Mouse (Mus musculus) limb, embryonic 11.5 days (tissue): ENCODE data around the gene Slc39a1. TPM values are rescaled to one million over a fixed set of nuclear protein-coding genes. Genes with fewer than 3 reads are reported as not detected.

Experiments used
- ATAC-seq: fragments of 200-750 bp; cut with Nextera tagmentation; 2 replicates; pipeline ENCODE4 v1.8.0; 2017; ENCODE audit warnings: low read depth; ENCODE audit not compliant: insufficient number of reproducible peaks, low FRiP score, low TSS enrichment
- DNase-seq: peaks from one replicate; pipeline ENCODE4 v3.0.0-alpha.2; 2015; ENCODE audit warnings: low spot score
- H3K27ac ChIP-seq: fragments of 300-500 bp; sonication (generic); replicated peaks from 2 replicates; pipeline ENCODE4 v1.5.1; 2014; ENCODE audit warnings: low read depth, mild to moderate bottlenecking, low read length
- H3K27me3 ChIP-seq: fragments of 300-500 bp; sonication (generic); 2 replicates; pipeline ENCODE4 v1.6.1; 2014; ENCODE audit warnings: mild to moderate bottlenecking, low read length, mixed read lengths; ENCODE audit not compliant: control insufficient read depth, insufficient read depth
- H3K36me3 ChIP-seq: fragments of 300-500 bp; sonication (generic); 2 replicates; pipeline ENCODE4 v1.6.1; 2014; ENCODE audit warnings: mild to moderate bottlenecking, low read length, moderate library complexity, mixed read lengths; ENCODE audit not compliant: control insufficient read depth, insufficient read depth
- H3K4me1 ChIP-seq: fragments of 300-500 bp; sonication (generic); 2 replicates; pipeline ENCODE4 v1.6.1; 2014; ENCODE audit warnings: low read length, mixed read lengths; ENCODE audit not compliant: control insufficient read depth, insufficient read depth
- H3K4me2 ChIP-seq: fragments of 300-500 bp; sonication (generic); 2 replicates; pipeline ENCODE4 v1.6.1; 2014; ENCODE audit warnings: low read depth, mild to moderate bottlenecking, moderate library complexity; ENCODE audit not compliant: severe bottlenecking
- H3K4me3 ChIP-seq: fragments of 300-500 bp; sonication (generic); 2 replicates; pipeline ENCODE4 v1.5.1; 2014; ENCODE audit warnings: low read depth, low read length
- H3K9ac ChIP-seq: fragments of 300-500 bp; sonication (generic); 2 replicates; pipeline ENCODE4 v1.6.1; 2014; ENCODE audit warnings: mild to moderate bottlenecking, low read length
- H3K9me3 ChIP-seq: fragments of 300-500 bp; sonication (generic); 2 replicates; pipeline ENCODE4 v1.6.1; 2016; ENCODE audit warnings: low read length; ENCODE audit not compliant: control insufficient read depth
- WGBS: fragments of 180-500 bp; shearing (Covaris S2); extraction: QIAGEN DNeasy Blood & Tissue Kit; methylation state at CpG from one replicate; pipeline ENCODE4 v1.1.7; 2014; 5-methylcytosine and 5-hydroxymethylcytosine counted together
- polyA plus RNA-seq: library from polyadenylated mRNA; unstranded; fragments of >200 nt; fragmentation: Nextera tagmentation; extraction: Ambion mirVana; gene quantifications from 2 replicates; pipeline ENCODE4 v1.2.1, GENCODE M21; 2014

The Slc39a1 gene
- polyA plus RNA-seq, 1 experiment from 2014 or later = 58.3 TPM

DNA sequence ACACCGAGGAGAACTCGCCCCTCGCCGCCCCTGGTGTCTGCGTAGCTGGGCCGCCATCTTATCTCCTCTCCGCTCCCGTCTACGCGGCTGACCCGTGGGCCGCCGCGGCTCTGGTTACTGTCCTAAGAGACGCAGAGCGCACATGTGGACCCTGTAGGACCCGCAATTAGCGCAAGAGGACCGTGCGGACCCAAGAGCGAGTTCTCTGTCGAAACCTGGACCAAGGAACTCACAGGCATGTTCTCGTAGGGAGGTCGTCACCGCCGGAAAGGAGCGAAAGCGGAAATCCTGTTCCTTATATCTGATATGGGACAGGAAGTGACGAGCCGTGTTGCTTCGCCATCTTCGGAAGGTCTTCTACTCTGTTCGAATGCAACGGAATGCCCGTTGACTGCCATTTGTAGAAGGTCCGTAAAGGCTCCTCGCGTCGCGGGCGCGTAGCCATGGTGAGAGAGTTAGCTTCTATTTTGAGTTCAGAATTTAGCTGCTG lies 34.5 kb upstream of the Slc39a1 start, which contains the start of the genes Rps27 and Rab13:
Rps27 (minus strand) TSS at position 275 of the 490 bp plus-strand sequence.
Rab13 (plus strand) TSS at position 319 of the 490 bp plus-strand sequence.
- H3K27ac ChIP-seq = peak within 1 kb of the TSS; percentile 81; the same call in 1 of the 2 replicates
- ATAC-seq = peak; percentile 91
- peaks cover 16% of the 10 kb centered on the region for H3K36me3 ChIP-seq
- H3K4me1 ChIP-seq = peaks cover 14% of the 10 kb centered on the region
- H3K4me2 ChIP-seq = peak within 1 kb of the TSS; percentile 88
- under 1% methylated on average over 42 of the region's 42 CpGs for WGBS
- DNase-seq = peak; percentile 93
- no peaks in the 10 kb centered on the region for H3K9me3 ChIP-seq
- no peaks in the 10 kb centered on the region for H3K27me3 ChIP-seq
- peak within 1 kb of the TSS; percentile 97 for H3K9ac ChIP-seq
- peak within 1 kb of the TSS; percentile 97 for H3K4me3 ChIP-seq

DNA sequence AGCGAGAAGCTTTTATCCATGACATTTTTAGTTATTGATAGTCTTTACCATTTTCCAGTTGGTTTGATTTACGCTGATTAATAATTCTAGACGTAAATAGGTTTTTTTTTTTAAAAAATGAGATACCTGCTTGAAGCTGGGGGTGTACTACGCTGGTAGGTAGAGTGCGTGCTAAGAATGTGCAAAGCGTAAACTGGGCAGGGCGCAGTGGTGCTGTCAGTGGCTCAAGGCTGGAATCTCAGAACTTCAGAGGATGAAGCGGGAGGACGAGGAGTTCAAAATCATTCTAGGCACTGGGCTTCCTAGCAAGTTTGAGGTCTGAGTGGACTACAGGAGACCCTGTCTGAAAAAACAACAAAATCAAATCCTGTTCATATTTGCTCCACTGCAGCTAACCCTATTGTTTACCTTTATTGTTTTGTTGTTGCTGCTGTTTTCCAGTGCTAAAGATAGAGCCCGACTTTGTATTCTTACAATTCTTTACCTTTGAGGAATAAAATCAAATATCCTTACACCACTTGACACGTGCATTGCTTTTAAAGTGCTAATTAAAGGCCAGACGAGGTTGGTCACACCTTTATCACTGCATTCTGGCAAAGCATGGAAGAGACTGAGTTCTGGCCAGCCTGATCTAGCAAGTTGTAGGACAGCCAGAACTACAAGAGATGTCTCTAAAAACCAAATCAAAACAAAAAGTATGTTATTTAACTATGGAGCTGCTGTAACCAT lies 33.9 kb upstream of the Slc39a1 start:
- Histone ChIP-seq H3K4me1 (peaks cover 14% of the 10 kb centered on the region), H3K27me3 (no peaks in the 10 kb centered on the region), H3K4me2 (peak overlapping the region; percentile 88), H3K9ac (peak overlapping the region; percentile 2; the same call in 1 of the 2 replicates), H3K4me3 (peak overlapping the region; percentile 97), H3K9me3 (no peaks in the 10 kb centered on the region), H3K36me3 (peaks cover 9% of the 10 kb centered on the region), H3K27ac (no peak overlapping the region)
- WGBS = 16% methylated on average over 12 of the region's 12 CpGs
- ATAC-seq (no peak), DNase-seq (no peak)

DNA sequence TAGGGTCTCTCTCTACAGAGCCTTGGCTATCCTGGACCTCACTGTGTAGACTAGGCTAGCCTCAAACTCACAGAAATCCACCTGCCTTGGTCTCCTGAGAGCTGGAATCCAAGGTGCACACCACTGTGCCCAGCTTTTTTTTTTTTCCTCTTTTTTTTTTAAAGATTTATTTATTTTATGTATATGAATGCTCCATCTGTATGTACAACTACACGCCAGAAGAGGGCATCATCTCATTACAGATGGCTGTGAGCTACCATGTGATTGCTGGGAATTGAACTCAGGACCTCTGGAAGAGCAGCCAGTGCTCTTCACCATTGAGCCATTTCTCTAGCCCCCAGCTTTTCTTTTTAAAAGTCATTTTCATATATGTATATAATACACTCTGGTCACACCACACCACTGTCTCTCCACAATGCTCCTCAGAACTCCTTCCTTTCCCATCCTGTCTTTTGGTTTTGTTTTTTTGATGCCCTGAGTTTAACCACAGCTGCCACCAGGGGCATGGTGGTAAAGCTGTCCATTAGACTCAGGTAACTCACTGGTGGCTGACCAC lies 32.1 kb upstream of the Slc39a1 start:
- Histone ChIP-seq H3K9me3 (no peaks in the 10 kb centered on the region), H3K36me3 (peaks cover 5% of the 10 kb centered on the region), H3K27ac (no peak overlapping the region), H3K4me1 (peaks cover 14% of the 10 kb centered on the region), H3K4me2 (no peak overlapping the region), H3K9ac (no peak overlapping the region), H3K4me3 (no peak overlapping the region), H3K27me3 (no peaks in the 10 kb centered on the region)
- DNase-seq = no peak
- 39% methylated on average over 1 of the region's 1 CpGs for WGBS
- no peak for ATAC-seq

DNA sequence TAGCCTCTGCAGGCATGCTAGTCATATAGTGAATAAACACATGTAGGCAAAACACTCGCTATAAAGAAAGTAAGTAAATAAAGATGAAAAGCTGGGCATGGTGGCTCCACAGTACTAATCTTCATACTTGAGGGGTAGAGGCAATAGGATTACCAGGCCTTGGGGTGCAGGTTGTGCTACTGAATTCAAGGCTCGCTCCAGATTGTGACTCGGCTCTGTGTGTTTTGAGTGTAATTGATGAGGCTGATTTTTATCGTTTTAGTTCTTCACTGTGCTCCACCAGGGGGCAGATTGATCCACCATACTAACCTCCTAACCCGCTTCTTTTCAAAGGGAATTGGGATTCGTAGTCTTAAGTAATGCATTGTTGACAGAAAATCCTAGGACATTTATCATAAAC lies 27.9 kb upstream of the Slc39a1 start:
- H3K27ac ChIP-seq = peak overlapping the region; percentile 23
- ATAC-seq (no peak; the same call in 1 of the 2 replicates), DNase-seq (peak; percentile 67)

DNA sequence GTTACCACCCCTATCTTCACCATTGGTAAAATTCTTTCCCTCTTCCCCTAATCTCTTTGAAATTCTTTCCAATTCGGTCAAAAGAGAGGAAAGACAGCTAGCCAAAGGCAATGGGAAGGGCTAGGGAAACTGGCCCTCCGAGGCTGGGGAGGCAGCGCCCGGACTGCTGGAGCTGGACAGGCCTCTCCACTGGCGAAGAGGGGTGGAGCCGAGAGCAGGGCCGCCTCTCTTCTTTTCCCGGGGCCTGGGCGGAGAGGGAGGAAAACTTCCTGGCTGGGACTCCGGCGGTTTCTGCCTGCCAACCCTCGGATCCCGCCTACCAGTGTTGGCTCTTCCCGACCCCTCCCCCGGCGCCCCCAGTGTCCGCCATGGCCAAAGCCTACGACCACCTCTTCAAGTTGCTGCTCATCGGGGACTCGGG lies 27.4 kb upstream of the Slc39a1 start:
- DNase-seq (peak; percentile 81), ATAC-seq (peak; percentile 75)
- Histone ChIP-seq H3K9ac (peak overlapping the region; percentile 32), H3K36me3 (peaks cover 4% of the 10 kb centered on the region; the same call in 1 of the 2 replicates), H3K9me3 (no peaks in the 10 kb centered on the region), H3K27me3 (no peaks in the 10 kb centered on the region), H3K27ac (peak overlapping the region; percentile 23), H3K4me2 (peak overlapping the region; percentile 36), H3K4me3 (peak overlapping the region; percentile 31), H3K4me1 (no peaks in the 10 kb centered on the region)
- under 1% methylated on average over 14 of the region's 20 CpGs for WGBS

More for the DNA sequence above, 27.9 kb upstream of the Slc39a1 start:
- H3K9me3 ChIP-seq = no peaks in the 10 kb centered on the region
- H3K36me3 ChIP-seq = peaks cover 4% of the 10 kb centered on the region; the same call in 1 of the 2 replicates
- H3K4me1 ChIP-seq = no peaks in the 10 kb centered on the region
- H3K9ac ChIP-seq = peak overlapping the region; percentile 2; the same call in 1 of the 2 replicates
- peak overlapping the region; percentile 36 for H3K4me2 ChIP-seq
- 19% methylated on average over 6 of the region's 6 CpGs for WGBS
- H3K4me3 ChIP-seq = peak overlapping the region; percentile 31; the same call in 1 of the 2 replicates
- no peaks in the 10 kb centered on the region for H3K27me3 ChIP-seq

DNA sequence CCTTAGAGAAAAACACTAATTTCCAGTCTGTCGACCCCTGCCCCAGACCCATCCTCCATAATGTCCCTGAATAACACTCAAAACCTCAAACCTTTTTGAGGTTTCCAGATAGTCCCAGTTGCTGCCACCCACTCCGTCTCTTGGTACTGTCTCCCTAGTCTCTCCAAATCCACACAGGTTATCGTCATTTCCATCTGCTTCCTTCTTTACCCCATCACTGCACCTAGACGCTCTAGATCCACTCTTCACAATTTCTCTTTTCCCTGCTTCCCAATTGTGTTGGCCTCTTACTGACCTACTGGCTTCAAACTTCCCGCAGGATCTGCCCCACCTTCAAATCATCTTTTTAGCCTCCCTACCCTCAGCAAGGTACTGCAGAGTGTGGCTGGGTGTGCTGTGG lies 26.8 kb upstream of the Slc39a1 start:
- H3K4me3 ChIP-seq = peak overlapping the region; percentile 31
- H3K27me3 ChIP-seq = no peaks in the 10 kb centered on the region
- peak overlapping the region; percentile 48; the same call in 1 of the 2 replicates for H3K9ac ChIP-seq
- WGBS = 28% methylated on average over 5 of the region's 5 CpGs
- peaks cover 6% of the 10 kb centered on the region; the same call in 1 of the 2 replicates for H3K36me3 ChIP-seq
- no peak for DNase-seq
- ATAC-seq = no peak
- peak overlapping the region; percentile 36 for H3K4me2 ChIP-seq
- H3K4me1 ChIP-seq = no peaks in the 10 kb centered on the region
- no peaks in the 10 kb centered on the region for H3K9me3 ChIP-seq
- H3K27ac ChIP-seq = no peak overlapping the region; the same call in 1 of the 2 replicates

DNA sequence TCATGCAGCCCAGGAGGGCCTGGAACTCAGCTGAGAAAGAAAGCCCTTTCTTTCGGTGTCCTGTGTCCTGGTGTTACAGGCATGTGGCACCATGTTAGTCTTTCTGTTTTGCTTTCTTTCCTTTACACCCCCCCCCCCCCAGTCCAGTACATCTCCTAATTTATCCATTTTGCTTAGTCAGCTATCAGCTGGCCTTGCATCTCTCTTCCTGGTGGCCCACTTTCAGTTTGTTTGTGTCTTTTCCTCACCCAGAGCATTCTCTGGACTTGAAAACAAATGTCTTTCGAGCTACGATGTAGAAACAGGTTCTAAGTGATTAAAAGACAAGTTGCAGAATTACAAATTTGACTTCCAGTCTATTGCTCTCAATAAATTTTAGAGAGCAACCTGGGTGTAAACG lies 25.5 kb upstream of the Slc39a1 start:
- Histone ChIP-seq H3K36me3 (peaks cover 6% of the 10 kb centered on the region; the same call in 1 of the 2 replicates), H3K4me1 (no peaks in the 10 kb centered on the region), H3K9ac (no peak overlapping the region), H3K4me2 (no peak overlapping the region), H3K9me3 (no peaks in the 10 kb centered on the region), H3K27ac (no peak overlapping the region), H3K4me3 (no peak overlapping the region), H3K27me3 (no peaks in the 10 kb centered on the region)
- ATAC-seq (no peak), DNase-seq (no peak)
- WGBS = 91% methylated on average over 4 of the region's 4 CpGs

DNA sequence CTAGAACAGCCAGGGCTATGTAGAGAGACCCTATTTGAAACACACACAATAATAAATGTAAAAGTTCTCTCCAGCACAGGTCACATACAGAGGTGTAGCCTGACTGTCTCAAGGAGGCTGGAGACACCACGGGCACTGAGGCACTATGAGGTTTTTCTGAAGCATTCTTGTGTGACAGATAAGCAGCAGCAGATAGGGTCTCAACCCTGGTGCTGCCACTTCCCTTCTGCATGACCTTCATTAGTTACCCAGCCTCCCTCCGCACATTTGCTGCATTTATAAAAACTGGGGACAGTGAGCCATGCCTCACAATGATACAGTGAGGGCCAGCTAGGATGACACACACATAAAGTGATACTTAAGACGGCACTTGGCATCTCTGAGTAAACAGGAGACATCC lies 25.0 kb upstream of the Slc39a1 start:
- no peak for ATAC-seq
- Histone ChIP-seq H3K4me3 (no peak overlapping the region), H3K4me1 (no peaks in the 10 kb centered on the region), H3K27me3 (no peaks in the 10 kb centered on the region), H3K9ac (no peak overlapping the region), H3K27ac (no peak overlapping the region), H3K9me3 (no peaks in the 10 kb centered on the region), H3K4me2 (no peak overlapping the region), H3K36me3 (peaks cover 6% of the 10 kb centered on the region; the same call in 1 of the 2 replicates)
- WGBS = 83% methylated on average over 3 of the region's 3 CpGs
- DNase-seq = no peak
